8 mouse cellular contexts compared by ENCODE assay signal in the genomic region with DNA sequence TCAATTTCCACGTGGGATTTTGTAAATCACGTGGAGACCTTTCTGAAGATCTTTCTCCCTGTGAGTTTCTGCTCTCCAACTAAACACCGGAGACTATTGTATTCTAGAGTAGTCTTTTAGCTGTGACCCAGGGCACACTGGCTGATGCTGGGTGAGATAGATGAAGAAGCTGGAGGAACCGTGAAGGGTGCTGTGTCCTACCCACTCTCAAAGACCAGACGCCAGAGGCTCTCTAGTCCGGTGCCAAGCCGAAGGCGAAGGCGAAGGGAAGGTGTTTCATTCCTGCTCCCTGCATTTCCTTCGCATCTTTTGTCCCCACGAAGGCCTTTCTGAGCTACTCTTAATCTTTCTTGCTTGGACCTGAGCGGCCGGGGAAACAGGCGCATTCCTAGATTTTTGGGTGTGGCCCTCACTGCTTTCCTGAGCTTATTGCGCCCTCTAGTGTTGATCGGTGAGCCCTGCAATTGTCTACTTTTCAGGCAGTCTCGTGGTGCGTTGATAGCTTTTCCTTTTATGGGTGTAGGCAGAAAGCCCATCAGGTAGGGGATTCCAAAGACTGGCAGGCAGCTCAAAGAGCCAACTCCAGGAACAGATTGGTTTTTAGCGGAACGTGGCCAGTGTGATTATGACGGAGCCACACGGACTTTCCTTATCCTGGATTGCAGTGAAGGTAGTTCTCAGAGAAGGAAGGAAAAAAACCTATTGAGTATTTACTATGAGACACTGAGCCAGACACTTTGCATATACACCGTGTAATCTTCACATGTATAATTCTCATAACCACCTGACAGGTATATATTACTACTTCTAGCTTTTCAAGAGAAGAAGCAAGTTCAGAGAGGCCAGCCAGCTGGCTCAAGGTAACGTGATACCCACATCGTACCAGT. TPM values are rescaled to one million over a fixed set of nuclear protein-coding genes. Genes with fewer than 3 reads are reported as not detected.
A peak's percentile ranks its signal among the peaks of the same experiment; 100 is the strongest.
DNase-seq lines count a peak whose midpoint lies in the region; ATAC-seq and TF ChIP-seq lines count a peak whose summit lies in the region.

No protein-coding gene starts in this region.

- DNase-seq in ES-CJ7 (ENCODE audit: low read depth, low spot score): peak; percentile 93
- DNase-seq in heart, postnatal 25 days (ENCODE audit: low spot score): peak; percentile 69
- peak; percentile 81 to 93 for DNase-seq in layer of hippocampus, adult 18-20 months (ENCODE audit: low spot score in 2 of 2)
- DNase-seq in lung, adult 2 months: peak; percentile 81
- peak; percentile 82 for DNase-seq in testis, postnatal 10 days (ENCODE audit: low spot score)

- peak overlapping the region; percentile 32; the same call in 1 of the 2 replicates for H3K9ac ChIP-seq in forebrain, embryonic 15.5 days (replicated peaks)
- H3K9ac ChIP-seq in neural tube, embryonic 15.5 days (replicated peaks): 0 out of 2 replicates have a peak overlapping the region, but pooled peaks have one; percentile 44

- WGBS in forebrain, embryonic 15.5 days: 17% methylated on average over 25 of the region's 25 CpGs
- 12% methylated on average over 25 of the region's 25 CpGs for WGBS in lung, adult 2 months
- 16% methylated on average over 25 of the region's 25 CpGs for WGBS in neural tube, embryonic 15.5 days

- no peaks in the 10 kb centered on the region for H3K27me3 ChIP-seq in forebrain, embryonic 15.5 days
- H3K27me3 ChIP-seq in neural tube, embryonic 15.5 days (replicated peaks): peaks cover 14% of the 10 kb centered on the region

- 0 out of 2 replicates have a peak, but pooled peaks cover 4% of the 10 kb centered on the region for H3K4me1 ChIP-seq in forebrain, embryonic 15.5 days
- peaks cover 17% of the 10 kb centered on the region for H3K4me1 ChIP-seq in lung, adult 2 months (ENCODE audit: control insufficient read depth, insufficient read depth, low read length)
- H3K4me1 ChIP-seq in neural tube, embryonic 15.5 days: peaks cover 9% of the 10 kb centered on the region

- H3K4me2 ChIP-seq in forebrain, embryonic 15.5 days (replicated peaks): peak overlapping the region; percentile 54
- peak overlapping the region; percentile 68 for H3K4me2 ChIP-seq in neural tube, embryonic 15.5 days

- intact Hi-C loops in heart, postnatal 25 days (cut with DNase I): loop anchor here (1.0 to 5.0 kb wide), 3 partner anchors 67 to 272 kb away; a partner anchor contains a TSS

- H3K4me3 ChIP-seq in forebrain, embryonic 15.5 days: peak overlapping the region; percentile 30
- H3K4me3 ChIP-seq in lung, adult 2 months (replicated peaks; ENCODE audit: extremely low read depth, low read depth, low read length): peak overlapping the region; percentile 25
- H3K4me3 ChIP-seq in neural tube, embryonic 15.5 days (replicated peaks): peak overlapping the region; percentile 39

- H3K36me3 ChIP-seq in forebrain, embryonic 15.5 days: no peaks in the 10 kb centered on the region
- no peaks in the 10 kb centered on the region for H3K36me3 ChIP-seq in neural tube, embryonic 15.5 days

- no peaks in the 10 kb centered on the region for H3K9me3 ChIP-seq in forebrain, embryonic 15.5 days
- no peaks in the 10 kb centered on the region for H3K9me3 ChIP-seq in neural tube, embryonic 15.5 days (replicated peaks)

- peak; percentile 65 for ATAC-seq in cerebellum, adult (ENCODE audit: insufficient number of reproducible peaks, low FRiP score, low TSS enrichment)
- peak; percentile 56 for ATAC-seq in forebrain, embryonic 15.5 days (replicated peaks)
- ATAC-seq in neural tube, embryonic 15.5 days (ENCODE audit: low FRiP score): peak; percentile 63

- TF ChIP-seq POLR2A in lung, adult 2 months (IDR thresholded peaks at IDR 0.05; ENCODE audit: borderline replicate concordance, extremely low read depth, low read depth, low read length): no peak

- no peak overlapping the region for H3K27ac ChIP-seq in forebrain, embryonic 15.5 days (replicated peaks)
- no peak overlapping the region; the same call in 1 of the 2 replicates for H3K27ac ChIP-seq in neural tube, embryonic 15.5 days (replicated peaks)

- TF ChIP-seq CTCF in lung, adult 2 months (IDR thresholded peaks at IDR 0.05; ENCODE audit: insufficient read depth, low read length): peak; percentile 92

RNA-seq across cellular contexts. Expression of a gene that starts 5.9 kb away (rescaled TPM):
- 54.8 and 61.1 TPM in 2 replicates for polyA plus RNA-seq in forebrain, embryonic 15.5 days (2015; fragmentation: Nextera tagmentation; extraction: Ambion mirVana)
- 10 to 100 TPM; 18.9 to 20.1 TPM for total RNA-seq in heart, postnatal 25 days (2021)
- 10 to 100 TPM; 26.1 to 29.2 TPM for total RNA-seq in layer of hippocampus, adult 18-20 months (2021)
- 18.5 and 21.6 TPM in 2 replicates for polyA plus RNA-seq in lung, adult 2 months (2012; rRNA removed)
- 35.8 and 38.8 TPM in 2 replicates for polyA plus RNA-seq in neural tube, embryonic 15.5 days (2015; fragmentation: Nextera tagmentation; extraction: Ambion mirVana)

RNA-seq across cellular contexts. Expression of a gene that starts 7.8 kb away (rescaled TPM):
- not detected in 2 replicates for polyA plus RNA-seq in forebrain, embryonic 15.5 days (2015; fragmentation: Nextera tagmentation; extraction: Ambion mirVana)
- total RNA-seq in heart, postnatal 25 days (2021): not detected
- total RNA-seq in layer of hippocampus, adult 18-20 months (2021): not detected
- not detected in 2 replicates for polyA plus RNA-seq in lung, adult 2 months (2012; rRNA removed)
- not detected in 2 replicates for polyA plus RNA-seq in neural tube, embryonic 15.5 days (2015; fragmentation: Nextera tagmentation; extraction: Ambion mirVana)
